Mouse (Mus musculus) frontal cortex, postnatal 10 days (tissue): Measurements from ENCODE around the gene Fip1l1.

ENCODE experiments used
- DNase-seq, 2 experiments: peaks; one replicate each; pipeline ENCODE4 v3.0.0; 2022; ENCODE audit warnings: low spot score in 2 of 2, mixed read lengths in 1 of 2

The Fip1l1 gene

DNA sequence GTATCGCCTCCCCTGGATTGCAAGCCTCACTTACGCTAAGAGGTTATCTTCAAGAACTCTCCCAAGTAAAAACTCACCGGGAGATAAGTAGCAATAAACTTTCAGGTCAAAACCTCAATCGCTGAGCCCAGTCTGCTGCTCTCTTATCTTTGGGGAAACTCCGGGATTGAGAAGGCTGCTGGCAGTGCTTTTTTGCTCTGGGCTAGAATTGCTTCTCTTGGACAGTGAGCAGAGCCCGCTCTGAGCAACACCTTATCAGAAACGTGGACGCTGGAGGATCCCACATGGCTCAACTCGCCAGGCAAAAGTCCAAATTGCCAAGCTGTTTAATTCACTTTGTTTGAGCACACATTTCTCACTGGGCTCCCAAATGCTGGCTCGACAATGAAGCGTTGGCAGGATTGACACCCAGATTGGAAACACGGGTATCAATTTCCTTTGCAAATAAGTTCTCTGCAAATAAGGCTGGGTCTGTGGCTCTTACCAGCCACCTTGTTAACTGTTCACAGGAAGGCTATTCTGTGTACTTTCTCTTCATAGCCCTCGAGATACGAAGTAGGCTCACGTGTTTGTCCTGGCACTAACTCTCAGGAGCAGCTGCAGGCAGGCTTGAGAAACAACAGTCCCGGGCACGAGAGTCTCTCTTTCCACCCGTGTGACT, 78.4 kb downstream of the Fip1l1 start:
- no peak for DNase-seq

DNA sequence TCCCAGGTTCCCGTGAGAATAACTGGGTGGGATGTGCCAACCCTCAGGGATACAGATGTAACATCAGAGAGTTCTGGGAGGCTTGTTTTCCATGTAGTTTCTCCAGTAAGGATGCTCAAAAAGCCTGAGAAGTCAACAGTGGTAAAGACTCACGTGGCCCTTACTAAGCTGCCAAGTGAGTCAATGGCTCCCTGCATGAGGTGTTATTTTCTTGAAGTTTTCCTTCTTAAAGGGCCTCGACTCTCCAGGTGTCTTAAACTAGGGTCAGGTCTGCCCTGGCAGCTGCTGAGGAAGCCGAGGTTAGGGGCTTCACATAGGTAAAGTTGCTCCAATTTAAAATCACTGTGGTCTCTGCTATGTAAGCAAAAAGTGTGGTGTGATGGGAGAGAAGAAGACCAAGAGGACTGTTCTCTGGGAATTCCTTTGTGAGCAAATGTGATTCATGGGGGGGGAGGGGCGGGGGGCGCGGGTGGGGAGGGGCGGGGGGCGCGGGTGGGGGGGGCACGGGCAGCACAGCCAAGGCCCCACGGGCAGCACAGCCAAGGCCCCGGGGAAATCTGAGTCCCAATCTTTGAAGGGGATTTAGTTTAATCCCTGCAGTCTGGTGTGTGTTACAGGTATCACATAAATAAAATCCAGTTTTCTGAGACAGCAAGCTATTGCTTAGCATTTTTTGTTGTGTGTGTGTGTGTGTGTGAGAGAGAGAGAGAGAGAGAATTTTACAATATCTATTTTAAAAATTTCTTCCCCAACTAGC, 82.7 kb downstream of the Fip1l1 start:
- no peak for DNase-seq

DNA sequence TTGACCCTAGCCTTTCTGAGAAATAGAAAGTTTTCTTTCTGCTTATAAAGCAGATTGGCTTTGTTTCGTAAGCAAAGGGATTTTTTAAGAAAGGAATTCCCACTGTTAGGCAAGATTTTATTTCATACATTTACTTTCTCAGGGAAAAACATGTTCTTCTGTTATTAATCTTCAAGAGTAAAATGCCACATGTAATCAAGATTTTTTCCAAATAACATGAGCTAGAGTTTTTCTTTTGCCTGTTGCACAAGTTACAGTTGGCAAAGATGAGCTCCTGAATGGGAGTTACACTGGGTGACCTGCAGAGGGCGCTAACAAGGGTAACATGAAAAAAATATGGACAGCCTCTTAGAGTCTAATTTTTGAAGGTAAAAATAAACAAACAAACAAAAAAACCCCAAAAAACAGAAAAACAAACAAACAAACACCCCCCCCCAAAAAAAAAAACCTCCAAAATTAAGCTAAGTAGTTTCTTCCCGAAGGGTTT, 83.4 kb downstream of the Fip1l1 start:
- no peak for DNase-seq

DNA sequence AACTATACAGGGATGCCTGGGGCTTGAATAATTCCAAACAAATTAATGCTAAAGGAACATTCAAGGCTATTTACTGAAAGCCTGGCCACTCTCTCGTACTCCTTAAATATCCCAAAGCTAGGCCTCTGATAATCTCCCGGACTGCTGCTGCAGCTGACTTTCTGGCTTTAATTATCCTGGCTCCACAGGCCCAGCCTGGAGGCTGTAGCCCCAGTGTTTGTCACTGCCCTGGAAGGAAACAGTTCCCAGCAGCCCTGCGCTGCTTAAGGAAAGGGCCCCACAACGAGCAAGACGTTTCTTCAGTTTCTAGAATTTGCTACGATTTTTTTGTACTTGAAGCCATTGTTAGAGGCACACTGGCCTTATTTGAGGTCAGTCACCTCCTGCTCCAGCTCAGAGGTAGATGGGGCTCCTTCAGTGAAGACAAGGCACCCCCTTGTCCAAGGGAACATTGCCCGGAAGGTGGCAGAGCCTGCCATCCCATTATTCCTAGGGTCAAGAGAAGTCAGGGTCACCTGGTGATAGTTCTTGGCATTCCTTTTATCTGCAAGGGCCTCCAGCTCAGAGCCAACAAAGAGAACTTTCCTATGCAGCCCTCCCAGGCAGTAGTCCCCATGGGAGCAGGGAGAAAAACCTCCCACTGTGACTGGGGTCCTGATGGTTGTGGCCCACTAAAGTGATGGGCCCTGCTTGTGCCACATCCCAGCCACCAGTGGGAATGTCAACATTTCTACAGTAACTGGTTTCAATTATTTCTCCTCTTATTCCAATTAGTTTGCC, 86.6 kb downstream of the Fip1l1 start:
- no peak for DNase-seq

DNA sequence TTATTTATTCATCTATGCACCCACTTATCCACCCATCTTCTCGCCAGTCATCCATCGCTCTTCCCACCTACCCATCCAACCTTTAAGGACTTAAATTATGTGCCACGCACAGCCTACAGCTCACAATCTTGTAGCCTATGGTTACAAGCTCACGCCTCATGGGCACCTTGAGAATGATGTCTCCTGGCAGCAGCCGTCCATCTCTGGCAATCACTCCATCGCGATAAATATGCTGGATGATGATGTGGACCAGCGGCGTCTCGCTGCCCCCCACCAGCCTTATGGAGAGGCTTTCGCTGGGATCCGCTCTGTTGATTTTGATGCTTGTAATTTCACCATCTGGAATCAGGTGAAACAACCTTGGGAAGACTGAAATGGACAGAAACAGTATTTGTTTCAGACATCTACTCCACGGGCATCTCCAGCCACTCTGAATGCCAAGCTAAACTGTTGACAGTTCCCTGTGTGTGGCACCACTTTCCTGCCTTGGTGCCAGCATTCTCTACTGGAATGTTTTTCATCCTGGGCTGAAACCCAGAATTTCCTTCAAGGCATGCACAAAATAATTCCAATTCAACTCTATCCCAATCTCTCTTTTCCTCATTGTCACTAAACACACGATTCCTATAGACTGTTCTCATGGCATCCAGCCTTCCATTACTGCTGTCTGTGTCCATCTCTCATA, 88.2 kb downstream of the Fip1l1 start:
- no peak for DNase-seq

DNA sequence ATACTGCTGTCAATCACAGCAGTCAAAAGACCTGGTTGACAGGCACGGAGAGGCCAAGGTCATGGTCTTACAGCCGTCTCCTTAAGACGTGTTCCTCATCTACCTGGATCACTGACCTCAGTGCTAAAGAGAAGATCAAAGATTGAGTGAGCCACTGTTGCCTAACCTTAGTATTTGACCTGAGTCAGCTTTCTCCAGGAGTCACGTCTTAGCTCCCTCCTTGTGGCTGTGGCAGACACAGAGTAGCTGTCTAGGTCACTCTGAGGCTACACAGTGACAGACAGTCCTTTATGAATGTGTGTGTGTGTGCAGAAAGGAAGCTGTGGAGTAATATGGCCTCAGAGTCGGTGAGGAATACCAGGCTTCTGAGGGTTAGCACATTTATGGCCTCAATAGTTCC, 89.1 kb downstream of the Fip1l1 start:
- no peak for DNase-seq

DNA sequence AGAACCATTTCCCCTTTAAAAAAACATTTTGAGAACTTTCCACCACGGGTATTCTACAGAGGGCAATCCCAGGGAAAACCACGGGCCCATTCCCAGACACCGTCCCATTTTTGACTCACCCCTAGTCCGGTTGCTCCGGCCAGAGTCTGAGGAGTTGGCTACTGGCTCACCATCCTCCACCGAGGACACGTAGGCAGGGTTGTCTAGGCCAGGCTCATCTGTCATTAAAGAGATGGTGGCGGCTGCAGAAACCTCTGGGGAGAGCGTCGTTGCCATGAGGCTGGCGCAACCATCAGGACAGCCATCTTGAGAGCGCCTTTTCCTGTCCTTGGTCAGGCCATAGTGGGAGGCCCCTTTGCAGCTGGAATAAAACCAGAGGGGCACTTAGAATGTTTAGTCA, 92.8 kb downstream of the Fip1l1 start:
- no peak for DNase-seq

DNA sequence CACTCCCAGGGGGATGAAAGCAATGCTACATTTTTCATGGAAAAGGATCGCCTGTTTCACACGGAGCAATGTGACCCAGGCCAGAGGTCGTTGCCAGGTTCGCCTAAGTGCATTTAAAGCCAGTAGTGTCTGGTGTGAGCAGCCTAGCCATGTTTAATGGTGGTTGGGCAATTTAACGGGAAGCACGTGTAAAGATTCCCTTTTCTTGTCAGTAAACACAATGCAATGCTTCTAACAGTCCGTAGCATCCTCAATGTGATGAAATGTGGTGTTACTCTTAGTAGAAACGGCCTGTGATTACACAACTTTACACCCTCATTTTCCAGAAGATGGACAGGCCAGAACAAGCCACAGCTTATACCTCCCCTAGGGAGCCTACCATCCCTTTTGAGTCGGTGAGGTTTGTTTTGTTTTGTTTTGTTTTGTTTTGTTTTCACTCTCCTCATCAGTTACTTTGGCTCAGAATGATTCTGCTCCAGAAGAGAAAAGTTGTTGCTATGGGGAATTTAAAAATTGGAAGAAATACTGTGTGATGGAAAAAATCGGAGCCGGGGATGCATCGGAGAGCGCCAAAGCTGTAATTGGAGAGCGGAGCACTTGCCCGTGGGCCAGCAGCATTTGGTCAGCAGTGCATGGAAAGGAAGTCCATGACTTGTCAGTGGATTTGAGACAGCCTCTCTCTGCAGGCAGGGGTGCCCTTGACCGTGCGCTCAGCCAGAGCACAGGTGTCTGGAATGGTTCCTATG, 97.3 kb downstream of the Fip1l1 start:
- no peak for DNase-seq

DNA sequence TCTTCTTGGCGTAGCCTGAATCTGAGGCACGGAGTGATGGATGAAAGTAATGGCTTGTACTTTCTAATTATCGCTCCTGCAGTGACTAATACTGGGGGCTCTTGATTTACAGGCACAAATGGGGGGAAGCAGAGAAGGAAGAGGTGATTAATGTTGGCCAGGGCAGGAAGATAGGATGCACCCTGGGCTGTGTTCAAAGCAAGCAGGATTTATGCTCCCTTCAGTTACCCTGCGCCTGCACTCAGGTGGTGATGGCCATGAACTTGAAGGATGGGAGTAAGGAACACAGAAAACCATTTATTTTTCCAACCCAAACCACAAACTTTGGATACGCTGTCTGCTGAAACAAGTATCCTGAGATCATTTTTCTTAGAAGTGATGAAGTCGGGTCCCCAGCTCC, 98.2 kb downstream of the Fip1l1 start:
- no peak for DNase-seq

DNA sequence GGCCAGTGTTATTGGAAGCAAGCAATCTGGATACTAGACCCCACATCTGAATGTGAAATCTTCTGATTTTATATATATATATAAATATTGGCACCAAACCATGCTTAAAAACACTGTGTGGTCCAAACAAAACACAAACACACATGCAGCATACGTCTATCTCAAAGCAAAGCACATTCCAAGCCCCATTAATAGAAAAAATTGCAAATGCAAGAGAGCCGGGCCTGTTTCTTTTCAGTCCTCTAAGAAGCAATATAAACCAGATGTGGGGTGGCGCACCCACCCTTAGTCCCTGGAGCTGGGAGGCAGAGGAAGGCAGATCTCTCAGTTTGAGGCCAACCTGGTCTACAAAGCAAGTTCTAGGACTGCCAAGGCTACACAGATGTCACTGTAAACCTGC, 99.1 kb downstream of the Fip1l1 start:
- no peak for DNase-seq

DNA sequence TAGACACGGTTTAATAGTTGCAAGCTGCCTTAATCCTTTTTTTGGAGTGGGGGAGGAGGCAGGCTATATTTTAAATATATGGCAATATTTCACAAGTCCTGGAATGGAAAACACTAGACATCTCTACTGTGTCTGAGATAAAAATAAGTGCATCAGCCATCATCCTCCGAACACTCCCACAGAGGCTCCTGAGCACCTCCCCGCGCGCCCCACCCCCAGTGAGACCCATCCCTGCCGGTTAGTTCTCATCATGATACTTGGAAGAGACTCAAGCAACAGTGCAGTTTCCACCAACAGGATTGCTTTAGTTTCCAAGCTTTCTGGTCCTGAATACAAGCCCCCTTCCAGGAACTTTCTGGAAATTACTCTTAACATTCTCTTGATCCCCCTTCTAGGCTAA, 104.3 kb downstream of the Fip1l1 start:
- no peak for DNase-seq

DNA sequence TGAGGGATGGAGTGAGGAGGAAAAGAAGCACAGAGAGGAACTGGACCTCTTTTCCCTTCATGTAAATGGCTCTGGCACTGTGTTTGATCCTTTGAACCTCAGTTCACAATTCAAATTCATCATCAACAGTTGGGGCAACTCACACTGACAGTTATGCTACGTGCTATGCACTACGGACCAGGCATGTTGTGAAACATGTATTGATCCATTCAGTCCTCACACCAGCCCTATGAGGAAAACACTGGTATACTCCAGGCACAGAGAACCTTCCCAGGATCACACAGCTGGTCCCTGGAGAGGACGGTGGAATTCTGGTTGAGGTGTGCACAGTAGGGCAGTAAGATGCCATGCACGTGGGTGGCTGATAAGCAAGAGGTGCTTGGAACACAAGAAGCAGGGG, 105.3 kb downstream of the Fip1l1 start:
- no peak for DNase-seq

DNA sequence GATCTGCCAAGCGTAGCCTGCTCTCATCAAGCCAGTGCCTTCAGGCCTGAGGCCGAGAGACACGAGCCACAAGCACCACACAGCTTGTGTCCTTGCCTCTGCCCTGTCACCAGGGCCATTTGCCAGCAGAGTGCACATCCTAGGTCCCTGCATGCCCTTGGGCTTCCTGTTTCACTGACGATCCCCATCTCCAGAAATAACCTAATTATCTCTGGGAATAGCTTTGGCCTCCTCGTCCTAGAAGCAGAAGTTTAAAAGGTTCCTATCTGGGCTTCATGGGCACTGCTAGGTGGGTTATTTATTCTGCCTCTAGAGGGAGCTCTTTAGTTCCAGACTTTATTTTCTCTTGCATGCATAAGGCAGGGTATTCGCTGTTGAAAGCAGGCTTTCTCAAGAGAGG, 105.8 kb downstream of the Fip1l1 start:
- DNase-seq, result no peak

DNA sequence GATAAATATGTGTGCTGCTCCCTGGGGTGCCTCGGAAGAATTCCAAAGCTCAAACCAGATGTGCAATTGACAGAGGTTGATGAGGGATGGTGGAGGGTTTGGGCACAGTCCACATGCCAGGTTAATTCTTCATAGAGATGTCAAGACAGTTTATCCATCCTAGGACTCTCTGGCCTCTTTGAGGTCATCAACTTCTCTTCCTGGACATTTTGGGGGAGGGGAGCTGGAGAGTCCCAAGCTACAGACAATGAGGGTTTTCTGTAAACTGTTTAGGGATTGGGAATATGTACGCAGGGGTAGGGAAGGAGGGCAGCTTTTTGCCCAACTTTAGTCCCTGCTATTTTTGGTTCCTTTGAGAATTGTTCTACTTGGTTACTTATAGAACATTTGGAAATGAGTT, 107.0 kb downstream of the Fip1l1 start:
- no peak for DNase-seq

DNA sequence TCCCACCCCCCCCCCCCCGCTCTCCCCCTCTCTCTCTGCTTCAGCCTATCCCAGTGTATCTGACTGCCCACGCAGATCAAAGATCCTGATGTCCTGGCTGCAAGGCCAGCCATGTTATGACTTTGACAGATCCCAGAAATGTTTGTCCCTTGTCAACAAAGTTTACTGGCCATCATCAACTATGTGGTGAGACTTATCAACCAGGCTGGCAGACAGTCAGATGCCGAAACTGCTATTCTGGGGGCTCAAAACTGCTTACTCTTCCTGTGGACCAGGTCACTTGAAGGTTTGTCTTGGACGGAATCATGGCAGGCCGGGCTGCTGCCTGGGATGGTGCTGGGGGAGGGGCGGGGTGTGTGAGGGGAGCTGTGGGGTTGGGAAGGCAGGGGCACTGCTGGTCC, 112.3 kb downstream of the Fip1l1 start:
- DNase-seq, result no peak

DNA sequence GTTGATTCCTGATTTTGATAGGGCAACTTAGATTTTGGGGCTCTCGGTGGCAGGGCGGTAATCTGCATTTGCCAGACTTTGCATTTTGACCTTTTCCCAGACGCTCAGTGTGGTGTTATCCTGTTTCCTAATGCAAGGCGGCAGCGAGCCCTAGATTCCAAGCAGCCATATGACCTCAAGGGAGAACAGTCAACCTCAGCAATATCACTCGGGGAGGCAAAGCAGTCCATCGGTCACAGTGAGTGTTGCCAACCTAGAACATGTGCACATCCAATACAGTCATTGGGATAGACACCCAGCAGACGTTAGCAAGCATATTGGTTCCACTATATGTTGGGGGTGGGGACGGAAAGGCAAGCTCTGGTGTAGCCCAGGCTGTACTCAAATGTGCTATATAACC, 113.0 kb downstream of the Fip1l1 start:
- DNase-seq, result no peak
